Mouse (Mus musculus): Measurements from ENCODE around the gene Spred2.
"Not testable (repeated sequence)": the region's sequence is repeated elsewhere in the genome, so short reads cannot be mapped to it uniquely, and the experiment has no call there.

Gene Spred2

GRCm38 (mm10) chr11:20057429-20057828, 133.3 kb downstream of the Spred2 start:
- DNase-seq (ENCODE audit: low spot score) = no peak

GRCm38 (mm10) chr11:20059736-20060135, 135.6 kb downstream of the Spred2 start:
- no peak for DNase-seq (ENCODE audit: low spot score)

- not testable (repeated sequence) for DNase-seq (ENCODE audit: low spot score)
These were observed 138.6 kb downstream of the Spred2 start for GRCm38 (mm10) chr11:20062801-20063200.

GRCm38 (mm10) chr11:20064086-20064485, 139.9 kb downstream of the Spred2 start:
- DNase-seq (ENCODE audit: low spot score) = not testable (repeated sequence)

GRCm38 (mm10) chr11:20064926-20065325, 140.8 kb downstream of the Spred2 start:
- no peak for DNase-seq (ENCODE audit: low spot score)

GRCm38 (mm10) chr11:20066106-20066505, 141.9 kb downstream of the Spred2 start:
- DNase-seq (ENCODE audit: low spot score) = peak; percentile 30

GRCm38 (mm10) chr11:20067521-20067920, 143.3 kb downstream of the Spred2 start:
- peak; percentile 15 for DNase-seq (ENCODE audit: low spot score)

- DNase-seq (ENCODE audit: low spot score) = no peak
These were observed 144.3 kb downstream of the Spred2 start for GRCm38 (mm10) chr11:20068346-20069004.

GRCm38 (mm10) chr11:20072174-20072573, 148.0 kb downstream of the Spred2 start:
- peak; percentile 63 for DNase-seq (ENCODE audit: low spot score)

GRCm38 (mm10) chr11:20072826-20073225, 148.7 kb downstream of the Spred2 start:
- no peak for DNase-seq (ENCODE audit: low spot score)

All from adipocyte (in vitro differentiated cells).